Mouse (Mus musculus): ENCODE results near the gene Pgpep1l. TPM values are rescaled to one million over a fixed set of nuclear protein-coding genes. Genes with fewer than 3 reads are reported as not detected.
"Not testable (repeated sequence)": the region's sequence is repeated elsewhere in the genome, so short reads cannot be mapped to it uniquely, and the experiment has no call there.

Gene Pgpep1l
- polyA plus RNA-seq, 1 experiment = not detected

GRCm38 (mm10) chr7:68275838-68276731, 12.1 kb upstream of the Pgpep1l start:
- H3K4me3 ChIP-seq (ENCODE audit: insufficient read depth, low read length) = peak overlapping the region; percentile 49
- H3K27ac ChIP-seq (ENCODE audit: insufficient read depth, low read depth, low read length) = no peak overlapping the region
- no peak for TF ChIP-seq POLR2A (IDR thresholded peaks at IDR 0.05; ENCODE audit: borderline replicate concordance, low read depth, low read length)
- TF ChIP-seq CTCF (IDR thresholded peaks at IDR 0.05; ENCODE audit: low read depth, low read length) = no peak
- no peaks in the 10 kb centered on the region for H3K4me1 ChIP-seq (ENCODE audit: control insufficient read depth, insufficient read depth, low read length)

- H3K27ac ChIP-seq (ENCODE audit: insufficient read depth, low read depth, low read length); H3K4me1 ChIP-seq (ENCODE audit: control insufficient read depth, insufficient read depth, low read length): not testable (repeated sequence)
- H3K4me3 ChIP-seq (ENCODE audit: insufficient read depth, low read length) = peak overlapping the region; percentile 49; the same call in 1 of the 2 replicates
Observed at GRCm38 (mm10) chr7:68275445-68275837, 11.4 kb upstream of the Pgpep1l start.

- Histone ChIP-seq H3K4me1 (ENCODE audit: control insufficient read depth, insufficient read depth, low read length) (no peaks in the 10 kb centered on the region), H3K4me3 (ENCODE audit: insufficient read depth, low read length) (no peak overlapping the region), H3K27ac (ENCODE audit: insufficient read depth, low read depth, low read length) (no peak overlapping the region)
- TF ChIP-seq POLR2A (IDR thresholded peaks at IDR 0.05; ENCODE audit: borderline replicate concordance, low read depth, low read length) (no peak), CTCF (IDR thresholded peaks at IDR 0.05; ENCODE audit: low read depth, low read length) (no peak)
Observed at GRCm38 (mm10) chr7:68274951-68275350, 10.9 kb upstream of the Pgpep1l start.

DNA sequence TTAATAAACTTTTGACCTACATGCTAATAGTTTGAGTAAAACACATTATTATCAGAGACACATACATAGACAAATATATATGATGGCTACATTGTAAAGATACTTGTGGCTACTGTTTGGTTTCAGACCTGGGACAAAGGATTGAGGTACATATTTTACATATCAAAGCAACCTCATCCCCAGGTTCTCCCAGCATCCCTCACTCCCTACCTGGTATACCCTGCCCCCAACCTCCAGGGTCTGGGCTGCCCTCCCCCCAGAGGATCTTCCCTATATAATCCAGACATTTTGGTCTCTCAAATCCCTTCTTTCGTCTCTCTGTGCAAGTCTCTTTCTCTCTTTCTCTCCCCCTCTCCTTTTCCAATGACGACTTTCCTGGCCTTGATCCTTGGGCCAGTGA, 10.2 kb upstream of the Pgpep1l start:
- TF ChIP-seq POLR2A (IDR thresholded peaks at IDR 0.05; ENCODE audit: borderline replicate concordance, low read depth, low read length) (no peak), CTCF (IDR thresholded peaks at IDR 0.05; ENCODE audit: low read depth, low read length) (no peak)
- Histone ChIP-seq H3K4me1 (ENCODE audit: control insufficient read depth, insufficient read depth, low read length) (no peaks in the 10 kb centered on the region), H3K27ac (ENCODE audit: insufficient read depth, low read depth, low read length) (no peak overlapping the region), H3K4me3 (ENCODE audit: insufficient read depth, low read length) (no peak overlapping the region)

GRCm38 (mm10) chr7:68273515-68273914, 9.5 kb upstream of the Pgpep1l start, which contains the start of gene Fam169b:
TSS of gene Fam169b (plus strand) at chr7:68273839.
- no peak within 1 kb of the TSS for H3K27ac ChIP-seq (ENCODE audit: insufficient read depth, low read depth, low read length)
- no peaks in the 10 kb centered on the region for H3K4me1 ChIP-seq (ENCODE audit: control insufficient read depth, insufficient read depth, low read length)
- TF ChIP-seq POLR2A (IDR thresholded peaks at IDR 0.05; ENCODE audit: borderline replicate concordance, low read depth, low read length) (no peak), CTCF (IDR thresholded peaks at IDR 0.05; ENCODE audit: low read depth, low read length) (no peak)
- no peak within 1 kb of the TSS for H3K4me3 ChIP-seq (ENCODE audit: insufficient read depth, low read length)

GRCm38 (mm10) chr7:68272607-68273006, 8.6 kb upstream of the Pgpep1l start:
- H3K4me1 ChIP-seq (ENCODE audit: control insufficient read depth, insufficient read depth, low read length) = no peaks in the 10 kb centered on the region
- TF ChIP-seq POLR2A (IDR thresholded peaks at IDR 0.05; ENCODE audit: borderline replicate concordance, low read depth, low read length) = no peak
- no peak for TF ChIP-seq CTCF (IDR thresholded peaks at IDR 0.05; ENCODE audit: low read depth, low read length)
- H3K27ac ChIP-seq (ENCODE audit: insufficient read depth, low read depth, low read length) = no peak overlapping the region
- H3K4me3 ChIP-seq (ENCODE audit: insufficient read depth, low read length) = no peak overlapping the region

DNA sequence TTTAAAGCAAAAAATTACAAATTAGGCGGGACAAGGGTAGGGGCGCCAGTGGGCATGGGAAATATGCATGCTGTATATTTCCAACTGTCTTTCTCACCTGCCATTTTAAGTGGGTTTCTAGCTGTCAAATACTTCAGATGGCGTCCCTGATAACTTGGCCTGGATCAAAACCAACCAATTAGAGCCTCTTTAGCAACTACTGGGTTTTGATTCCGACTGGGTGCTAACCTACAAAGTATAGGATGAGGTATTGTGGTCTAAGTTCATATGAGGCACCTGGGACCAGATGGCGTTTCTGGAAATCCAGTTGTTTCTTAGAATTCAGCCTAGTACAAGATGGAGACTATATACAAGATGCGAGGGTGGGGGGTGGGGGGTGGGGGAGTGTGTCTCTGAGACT, 7.8 kb upstream of the Pgpep1l start:
- H3K27ac ChIP-seq (ENCODE audit: insufficient read depth, low read depth, low read length) = no peak overlapping the region
- no peaks in the 10 kb centered on the region for H3K4me1 ChIP-seq (ENCODE audit: control insufficient read depth, insufficient read depth, low read length)

GRCm38 (mm10) chr7:68270551-68270950, 6.5 kb upstream of the Pgpep1l start:
- no peak overlapping the region for H3K4me3 ChIP-seq (ENCODE audit: insufficient read depth, low read length)
- H3K4me1 ChIP-seq (ENCODE audit: control insufficient read depth, insufficient read depth, low read length) = no peaks in the 10 kb centered on the region
- H3K27ac ChIP-seq (ENCODE audit: insufficient read depth, low read depth, low read length) = no peak overlapping the region
- no peak for TF ChIP-seq POLR2A (IDR thresholded peaks at IDR 0.05; ENCODE audit: borderline replicate concordance, low read depth, low read length)
- TF ChIP-seq CTCF (IDR thresholded peaks at IDR 0.05; ENCODE audit: low read depth, low read length) = no peak

More for the DNA sequence above, 7.8 kb upstream of the Pgpep1l start:
- no peak overlapping the region for H3K4me3 ChIP-seq (ENCODE audit: insufficient read depth, low read length)
- TF ChIP-seq CTCF (IDR thresholded peaks at IDR 0.05; ENCODE audit: low read depth, low read length) = no peak
- TF ChIP-seq POLR2A (IDR thresholded peaks at IDR 0.05; ENCODE audit: borderline replicate concordance, low read depth, low read length) = no peak

- no peak for TF ChIP-seq CTCF (IDR thresholded peaks at IDR 0.05; ENCODE audit: low read depth, low read length)
- no peak for TF ChIP-seq POLR2A (IDR thresholded peaks at IDR 0.05; ENCODE audit: borderline replicate concordance, low read depth, low read length)
- H3K4me1 ChIP-seq (ENCODE audit: control insufficient read depth, insufficient read depth, low read length) = no peaks in the 10 kb centered on the region
- H3K4me3 ChIP-seq (ENCODE audit: insufficient read depth, low read length) = no peak overlapping the region
- no peak overlapping the region for H3K27ac ChIP-seq (ENCODE audit: insufficient read depth, low read depth, low read length)
Observed at GRCm38 (mm10) chr7:68266691-68267090, 2.7 kb upstream of the Pgpep1l start.

GRCm38 (mm10) chr7:68265391-68265790, 1.4 kb upstream of the Pgpep1l start:
- H3K27ac ChIP-seq (ENCODE audit: insufficient read depth, low read depth, low read length) = no peak overlapping the region
- TF ChIP-seq POLR2A (IDR thresholded peaks at IDR 0.05; ENCODE audit: borderline replicate concordance, low read depth, low read length) (no peak), CTCF (IDR thresholded peaks at IDR 0.05; ENCODE audit: low read depth, low read length) (no peak)
- H3K4me3 ChIP-seq (ENCODE audit: insufficient read depth, low read length) = no peak overlapping the region
- no peaks in the 10 kb centered on the region for H3K4me1 ChIP-seq (ENCODE audit: control insufficient read depth, insufficient read depth, low read length)

All from bone marrow macrophage, adult 2 months (primary cell).